Mouse (Mus musculus) forebrain, postnatal 0 days (tissue): ENCODE results near the gene Rgs14. TPM values are rescaled to one million over a fixed set of nuclear protein-coding genes. Genes with fewer than 3 reads are reported as not detected.

ENCODE experiments used
- ATAC-seq: fragments of 200-750 bp; cut with Nextera tagmentation; 2 replicates; pipeline ENCODE4 v1.8.0; 2017; ENCODE audit warnings: mild to moderate bottlenecking, moderate library complexity
- DNase-seq: peaks from one replicate; pipeline ENCODE4 v3.0.0-alpha.2; 2015
- H3K27ac ChIP-seq: fragments of 300-500 bp; sonication (generic); 2 replicates; pipeline ENCODE4 v1.5.1; 2014; ENCODE audit warnings: low read depth, mild to moderate bottlenecking, antibody characterized with exemption, low read length, moderate library complexity, mixed read lengths
- H3K27me3 ChIP-seq: fragments of 300-500 bp; sonication (generic); 2 replicates; pipeline ENCODE4 v1.6.1; 2014; ENCODE audit warnings: mild to moderate bottlenecking, low read length, mixed read lengths; ENCODE audit not compliant: insufficient read depth
- H3K36me3 ChIP-seq: fragments of 300-500 bp; sonication (generic); 2 replicates; pipeline ENCODE4 v1.6.1; 2014; ENCODE audit warnings: mild to moderate bottlenecking, moderate library complexity; ENCODE audit not compliant: insufficient read depth
- H3K4me1 ChIP-seq: fragments of 300-500 bp; sonication (generic); 2 replicates; pipeline ENCODE4 v1.6.1; 2014; ENCODE audit warnings: antibody characterized with exemption; ENCODE audit not compliant: insufficient read depth
- H3K4me2 ChIP-seq: fragments of 300-500 bp; sonication (generic); 2 replicates; pipeline ENCODE4 v1.6.1; 2014; ENCODE audit warnings: low read depth, mild to moderate bottlenecking, moderate library complexity
- H3K4me3 ChIP-seq: fragments of 300-500 bp; sonication (generic); 2 replicates; pipeline ENCODE4 v1.5.1; 2014; ENCODE audit warnings: low read depth, low read length, mixed read lengths
- H3K9ac ChIP-seq: fragments of 300-500 bp; sonication (generic); 2 replicates; pipeline ENCODE4 v1.6.1; 2014; ENCODE audit warnings: mild to moderate bottlenecking
- H3K9me3 ChIP-seq: fragments of 300-500 bp; sonication (generic); 2 replicates; pipeline ENCODE4 v1.6.1; 2016; ENCODE audit warnings: low read length
- CTCF ChIP-seq: sonication (generic); IDR thresholded peaks from 2 replicates; pipeline ENCODE4 v1.5.1; 2016; ENCODE audit warnings: antibody characterized with exemption, control low read depth, low read depth
- WGBS: fragments of 180-500 bp; shearing (Covaris S2); extraction: QIAGEN DNeasy Blood & Tissue Kit; methylation state at CpG from one replicate; pipeline ENCODE4 v1.1.7; 2014; 5-methylcytosine and 5-hydroxymethylcytosine counted together
- polyA plus RNA-seq: library from polyadenylated mRNA; unstranded; fragments of >200 nt; fragmentation: Nextera tagmentation; extraction: Ambion mirVana; gene quantifications from 2 replicates; pipeline ENCODE4 v1.2.1, GENCODE M21; 2015
- total RNA-seq: library from RNA; depleted of rRNA; stranded (reverse); fragments of >200 nt; gene quantifications from 2 replicates; pipeline ENCODE4 v1.2.3, GENCODE M21; 2014

Rgs14 gene
- total and polyA plus RNA-seq, 2 experiments from 2014 or later, result 3.9 to 4.0 TPM

DNA sequence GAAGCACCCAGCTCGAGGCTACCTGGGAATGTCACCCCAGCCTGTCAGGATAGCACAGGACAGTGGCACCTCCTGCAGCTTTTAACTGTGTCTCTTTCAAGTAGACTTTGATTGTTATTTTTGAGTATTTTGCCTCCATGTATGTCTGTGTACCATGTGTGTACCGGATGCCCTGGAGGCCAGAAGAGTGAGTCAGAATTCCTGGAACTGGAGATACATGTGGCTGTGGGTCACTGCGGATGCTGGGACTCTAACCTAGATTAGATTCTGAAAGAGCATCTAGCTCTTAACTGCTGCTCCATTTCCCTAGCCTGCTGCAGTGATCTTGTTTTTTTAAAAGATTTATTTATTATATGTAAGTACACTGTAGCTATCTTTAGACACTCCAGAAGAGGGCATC is 37.2 kb upstream of the Rgs14 start:
- TF ChIP-seq CTCF, result no peak
- Histone ChIP-seq H3K27me3 (no peaks in the 10 kb centered on the region), H3K27ac (no peak overlapping the region), H3K9ac (no peak overlapping the region), H3K4me2 (no peak overlapping the region), H3K4me1 (peaks cover 1% of the 10 kb centered on the region; the same call in 1 of the 2 replicates), H3K4me3 (no peak overlapping the region), H3K9me3 (no peaks in the 10 kb centered on the region), H3K36me3 (no peaks in the 10 kb centered on the region)
- DNase-seq (no peak), ATAC-seq (no peak)
- WGBS, result 81% methylated on average over 3 of the region's 3 CpGs

GRCm38 (mm10) chr13:55335701-55336100 is 33.8 kb upstream of the Rgs14 start:
- 89% methylated on average over 4 of the region's 4 CpGs for WGBS
- DNase-seq (no peak), ATAC-seq (no peak)
- Histone ChIP-seq H3K4me2 (no peak overlapping the region), H3K9me3 (no peaks in the 10 kb centered on the region), H3K36me3 (no peaks in the 10 kb centered on the region), H3K9ac (no peak overlapping the region), H3K4me3 (no peak overlapping the region), H3K4me1 (no peaks in the 10 kb centered on the region), H3K27ac (no peak overlapping the region), H3K27me3 (no peaks in the 10 kb centered on the region)
- TF ChIP-seq CTCF, result no peak

DNA sequence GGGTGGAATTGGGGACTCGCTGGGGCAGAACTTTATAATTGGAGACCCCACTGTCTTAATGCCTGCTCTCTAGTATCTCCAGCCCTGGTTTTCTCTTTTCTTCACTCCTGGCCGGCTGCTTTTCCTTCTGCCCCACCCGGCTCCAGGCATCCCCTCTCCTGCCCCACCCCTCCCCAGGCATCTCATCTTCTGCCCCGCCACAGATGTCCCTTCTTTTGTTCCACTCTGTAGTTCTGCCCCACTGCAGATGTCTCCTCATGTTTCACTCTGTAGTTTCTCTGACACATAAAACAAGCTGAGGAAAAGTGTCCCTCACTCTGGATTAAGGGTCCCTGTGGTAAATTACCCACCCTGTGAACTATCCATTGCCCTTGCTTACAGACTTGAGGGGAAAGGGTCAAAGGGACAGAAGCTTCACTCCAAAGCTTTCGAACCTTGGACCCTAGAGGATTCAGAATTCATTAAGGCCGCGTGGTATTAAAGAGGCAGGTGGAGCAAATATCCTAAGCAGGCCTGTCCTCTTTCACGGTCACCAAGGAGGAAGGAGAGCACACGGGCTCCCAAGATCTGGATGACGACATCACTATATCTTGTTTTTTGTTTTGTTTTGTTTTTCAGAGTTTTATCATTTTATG is 32.1 kb upstream of the Rgs14 start:
- no peak for ATAC-seq
- Histone ChIP-seq H3K4me3 (no peak overlapping the region), H3K36me3 (no peaks in the 10 kb centered on the region), H3K4me1 (no peaks in the 10 kb centered on the region), H3K27ac (no peak overlapping the region), H3K27me3 (no peaks in the 10 kb centered on the region), H3K9me3 (no peaks in the 10 kb centered on the region), H3K9ac (no peak overlapping the region), H3K4me2 (no peak overlapping the region)
- WGBS, result 78% methylated on average over 10 of the region's 10 CpGs
- TF ChIP-seq CTCF, result no peak
- no peak for DNase-seq

- ATAC-seq, result peak; percentile 29
Observed at GRCm38 (mm10) chr13:55338131-55339054, 31.1 kb upstream of the Rgs14 start.

GRCm38 (mm10) chr13:55339259-55339658 is 30.3 kb upstream of the Rgs14 start:
- no peaks in the 10 kb centered on the region for H3K4me1 ChIP-seq
- ATAC-seq (no peak), DNase-seq (no peak)
- no peak overlapping the region for H3K27ac ChIP-seq
- no peak overlapping the region for H3K4me2 ChIP-seq
- no peaks in the 10 kb centered on the region for H3K9me3 ChIP-seq
- no peak for TF ChIP-seq CTCF
- peaks cover 5% of the 10 kb centered on the region; the same call in 1 of the 2 replicates for H3K36me3 ChIP-seq
- H3K4me3 ChIP-seq, result no peak overlapping the region
- WGBS, result 30% methylated on average over 2 of the region's 2 CpGs
- no peaks in the 10 kb centered on the region for H3K27me3 ChIP-seq
- no peak overlapping the region for H3K9ac ChIP-seq

More at GRCm38 (mm10) chr13:55338131-55339054, 31.1 kb upstream of the Rgs14 start:
- Histone ChIP-seq H3K9ac (no peak overlapping the region), H3K27me3 (no peaks in the 10 kb centered on the region), H3K4me2 (no peak overlapping the region), H3K4me3 (no peak overlapping the region), H3K9me3 (no peaks in the 10 kb centered on the region), H3K36me3 (no peaks in the 10 kb centered on the region), H3K27ac (no peak overlapping the region), H3K4me1 (no peaks in the 10 kb centered on the region)
- TF ChIP-seq CTCF, result no peak
- 52% methylated on average over 12 of the region's 12 CpGs for WGBS
- peak; percentile 29 for DNase-seq

- DNase-seq, result no peak
- H3K4me1 ChIP-seq, result no peaks in the 10 kb centered on the region
- no peak for ATAC-seq
- TF ChIP-seq CTCF, result no peak
- no peak overlapping the region for H3K9ac ChIP-seq
- H3K9me3 ChIP-seq, result no peaks in the 10 kb centered on the region
- no peaks in the 10 kb centered on the region for H3K27me3 ChIP-seq
- no peak overlapping the region for H3K27ac ChIP-seq
- 43% methylated on average over 11 of the region's 11 CpGs for WGBS
- no peak overlapping the region for H3K4me2 ChIP-seq
- no peak overlapping the region for H3K4me3 ChIP-seq
- H3K36me3 ChIP-seq, result peaks cover 36% of the 10 kb centered on the region
Observed at GRCm38 (mm10) chr13:55342469-55342868, 27.1 kb upstream of the Rgs14 start.

GRCm38 (mm10) chr13:55344286-55344685 is 25.2 kb upstream of the Rgs14 start:
- Histone ChIP-seq H3K9ac (no peak overlapping the region), H3K4me1 (no peaks in the 10 kb centered on the region), H3K4me2 (no peak overlapping the region), H3K36me3 (peaks cover 53% of the 10 kb centered on the region), H3K4me3 (no peak overlapping the region), H3K27me3 (no peaks in the 10 kb centered on the region), H3K9me3 (no peaks in the 10 kb centered on the region), H3K27ac (no peak overlapping the region)
- WGBS, result 90% methylated on average over 7 of the region's 7 CpGs
- ATAC-seq (no peak), DNase-seq (no peak)
- no peak for TF ChIP-seq CTCF
